23 mouse cellular contexts compared by ENCODE assay signal in the genomic region with DNA sequence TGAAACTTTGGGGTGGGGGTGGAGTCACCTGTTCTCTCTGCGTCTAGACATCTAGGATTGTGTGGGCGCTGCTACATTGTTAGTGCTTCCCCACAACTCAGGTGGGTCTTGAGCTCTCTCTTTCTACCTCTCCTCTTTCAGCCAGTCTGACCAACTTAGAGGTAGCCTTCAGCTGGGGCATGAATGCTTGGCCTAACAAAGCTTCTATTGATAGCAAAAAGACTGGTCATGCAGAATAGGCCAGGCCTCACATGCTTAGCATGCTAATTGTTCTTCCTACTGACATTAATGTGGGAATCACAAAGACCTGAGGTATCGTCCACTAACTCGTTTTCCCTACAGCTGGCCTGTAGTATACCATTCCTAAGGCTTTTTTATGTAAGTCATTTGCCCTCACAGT. TPM values are rescaled to one million over a fixed set of nuclear protein-coding genes. Genes with fewer than 3 reads are reported as not detected.
DNase-seq lines count a peak whose midpoint lies in the region; ATAC-seq and TF ChIP-seq lines count a peak whose summit lies in the region.
"Had no signal": no experiment of that assay in that cellular context is flagged by ENCODE, and none has a peak within 500 bp of the region (broad histone marks: within the 10 kb centered on the region; RNA-seq: fewer than 3 reads in every experiment).

No protein-coding gene starts in this region.

- no peak overlapping the region for H3K9ac ChIP-seq in forebrain, embryonic 16.5 days (replicated peaks; ENCODE audit: low read depth, low read length)
- H3K9ac ChIP-seq in hindbrain, postnatal 0 days (replicated peaks; ENCODE audit: low read length): no peak overlapping the region
- H3K9ac ChIP-seq: embryonic facial prominence, embryonic 13.5 days; heart, embryonic 15.5 days; liver, embryonic 13.5 days; neural tube, embryonic 13.5 days had no signal

- no peaks in the 10 kb centered on the region for H3K27me3 ChIP-seq in forebrain, embryonic 16.5 days (replicated peaks; ENCODE audit: control insufficient read depth, insufficient read depth, low read length)
- H3K27me3 ChIP-seq in hindbrain, postnatal 0 days (ENCODE audit: insufficient read depth, low read length): no peaks in the 10 kb centered on the region
- H3K27me3 ChIP-seq: CH12.LX; embryonic facial prominence, embryonic 13.5 days; heart, embryonic 15.5 days; liver, embryonic 13.5 days; neural tube, embryonic 13.5 days had no signal

- H3K4me1 ChIP-seq in bone marrow macrophage, adult 2 months (ENCODE audit: control insufficient read depth, insufficient read depth, low read length): peaks cover 25% of the 10 kb centered on the region
- H3K4me1 ChIP-seq in forebrain, embryonic 16.5 days (replicated peaks; ENCODE audit: control insufficient read depth, insufficient read depth, low read length): no peaks in the 10 kb centered on the region; the same call in 1 of the 2 replicates
- no peaks in the 10 kb centered on the region for H3K4me1 ChIP-seq in hindbrain, postnatal 0 days (ENCODE audit: insufficient read depth, low read length)
- H3K4me1 ChIP-seq: embryonic facial prominence, embryonic 13.5 days; heart, embryonic 15.5 days had no signal

- TF ChIP-seq POLR2A in bone marrow macrophage, adult 2 months (IDR thresholded peaks at IDR 0.05; ENCODE audit: borderline replicate concordance, low read depth, low read length): no peak

- DNase-seq in frontal cortex, postnatal 25 days (ENCODE audit: low spot score in 2 of 2): no peak
- peak; percentile 29 for DNase-seq in hindbrain, postnatal 0 days (ENCODE audit: low spot score)
- no peak for DNase-seq in gastrocnemius, postnatal 4 days (ENCODE audit: low spot score in 2 of 2)
- no peak for DNase-seq in heart, postnatal 4 days
- DNase-seq in lung, postnatal 25 days (ENCODE audit: low spot score): no peak
- DNase-seq: cerebellum, adult 2 months; gastrocnemius, postnatal 36 days; kidney, adult 8-10 months; kidney, postnatal 4 days; layer of hippocampus, postnatal 36 days; liver, embryonic 13.5 days; right cerebral cortex, adult 18-20 months; spleen, adult 18-20 months; thymus, postnatal 36 days had no signal

- no peak overlapping the region for H3K4me2 ChIP-seq in forebrain, embryonic 16.5 days (ENCODE audit: low read length)
- no peak overlapping the region for H3K4me2 ChIP-seq in hindbrain, postnatal 0 days (ENCODE audit: low read depth, low read length)
- H3K4me2 ChIP-seq: embryonic facial prominence, embryonic 13.5 days; heart, embryonic 15.5 days; liver, embryonic 13.5 days; neural tube, embryonic 13.5 days had no signal

- WGBS in forebrain, embryonic 16.5 days: 26% methylated on average over 4 of the region's 4 CpGs
- WGBS in hindbrain, postnatal 0 days: 46% methylated on average over 4 of the region's 4 CpGs

- peak; percentile 14; the same call in 1 of the 2 replicates for ATAC-seq in frontal cortex, adult (ENCODE audit: low TSS enrichment)
- peak; percentile 13; the same call in 1 of the 2 replicates for ATAC-seq in forebrain, embryonic 16.5 days
- peak; percentile 64 for ATAC-seq in hindbrain, postnatal 0 days

- no peaks in the 10 kb centered on the region for H3K9me3 ChIP-seq in forebrain, embryonic 16.5 days (ENCODE audit: control insufficient read depth, low read length)
- H3K9me3 ChIP-seq in hindbrain, postnatal 0 days (ENCODE audit: low read length): no peaks in the 10 kb centered on the region
- H3K9me3 ChIP-seq: embryonic facial prominence, embryonic 13.5 days; heart, embryonic 15.5 days; limb, embryonic 10.5 days; liver, embryonic 13.5 days; neural tube, embryonic 13.5 days had no signal

- H3K27ac ChIP-seq in bone marrow macrophage, adult 2 months (ENCODE audit: insufficient read depth, low read depth, low read length): 0 out of 2 replicates have a peak overlapping the region, but pooled peaks have one; percentile 4
- no peak overlapping the region for H3K27ac ChIP-seq in forebrain, embryonic 16.5 days (ENCODE audit: low read length)
- peak overlapping the region; percentile 68 for H3K27ac ChIP-seq in hindbrain, postnatal 0 days
- H3K27ac ChIP-seq: embryonic facial prominence, embryonic 13.5 days; heart, embryonic 15.5 days; limb, embryonic 10.5 days; liver, embryonic 13.5 days; neural tube, embryonic 13.5 days; stomach, postnatal 0 days had no signal

- no peak for TF ChIP-seq CTCF in bone marrow macrophage, adult 2 months (IDR thresholded peaks at IDR 0.05; ENCODE audit: low read depth, low read length)
- TF ChIP-seq CTCF in hindbrain, postnatal 0 days (IDR thresholded peaks at IDR 0.05; ENCODE audit: low read depth): no peak

- H3K36me3 ChIP-seq in forebrain, embryonic 16.5 days (ENCODE audit: control insufficient read depth, insufficient read depth): peaks cover 40% of the 10 kb centered on the region
- peaks cover 69% of the 10 kb centered on the region for H3K36me3 ChIP-seq in hindbrain, postnatal 0 days (ENCODE audit: insufficient read depth, low read length)

- no peak overlapping the region for H3K4me3 ChIP-seq in bone marrow macrophage, adult 2 months (ENCODE audit: insufficient read depth, low read length)
- no peak overlapping the region for H3K4me3 ChIP-seq in forebrain, embryonic 16.5 days (replicated peaks; ENCODE audit: low read length)
- no peak overlapping the region for H3K4me3 ChIP-seq in hindbrain, postnatal 0 days (ENCODE audit: low read length)
- H3K4me3 ChIP-seq: embryonic facial prominence, embryonic 13.5 days; heart, embryonic 15.5 days; limb, embryonic 10.5 days; liver, embryonic 13.5 days; neural tube, embryonic 13.5 days had no signal

RNA-seq across cellular contexts. Expression of gene Zfp687, which starts 12.7 kb away (rescaled TPM):
- 10.5 and 12.7 TPM in 2 replicates for polyA plus RNA-seq in bone marrow macrophage, adult 2 months (2012; ENCODE audit: insufficient read depth, insufficient read length, missing spikeins)
- polyA plus RNA-seq in forebrain, embryonic 16.5 days (2015; fragmentation: Nextera tagmentation; extraction: Ambion mirVana): 20.0 and 20.7 TPM in 2 replicates
- total RNA-seq in hindbrain, postnatal 0 days (2014; rRNA removed): 34.1 and 35.4 TPM in 2 replicates
- polyA plus RNA-seq in hindbrain, postnatal 0 days (2015; fragmentation: Nextera tagmentation; extraction: Ambion mirVana): 17.3 and 18.0 TPM in 2 replicates
- total RNA-seq in gastrocnemius, postnatal 4 days (2021): 10 to 100 TPM; 29.6 to 34.7 TPM
- total RNA-seq in heart, postnatal 4 days (2021): 10 to 100 TPM; 30.7 to 33.4 TPM

RNA-seq across cellular contexts. Expression of gene Pi4kb, which starts 28.0 kb away (rescaled TPM):
- 23.7 and 28.6 TPM in 2 replicates for polyA plus RNA-seq in bone marrow macrophage, adult 2 months (2012; ENCODE audit: insufficient read depth, insufficient read length, missing spikeins)
- 26.4 and 29.7 TPM in 2 replicates for polyA plus RNA-seq in forebrain, embryonic 16.5 days (2015; fragmentation: Nextera tagmentation; extraction: Ambion mirVana)
- 57.1 and 85.4 TPM in 2 replicates for total RNA-seq in hindbrain, postnatal 0 days (2014; rRNA removed)
- polyA plus RNA-seq in hindbrain, postnatal 0 days (2015; fragmentation: Nextera tagmentation; extraction: Ambion mirVana): 19.2 and 22.7 TPM in 2 replicates
- total RNA-seq in gastrocnemius, postnatal 4 days (2021): 10 to 100 TPM; 47.5 to 49.3 TPM
- total RNA-seq in heart, postnatal 4 days (2021): 10 to 100 TPM; 33.4 to 36.5 TPM

RNA-seq across cellular contexts. Expression of gene Psmd4, which starts 39.8 kb away (rescaled TPM):
- 136 and 148 TPM in 2 replicates for polyA plus RNA-seq in bone marrow macrophage, adult 2 months (2012; ENCODE audit: insufficient read depth, insufficient read length, missing spikeins)
- polyA plus RNA-seq in forebrain, embryonic 16.5 days (2015; fragmentation: Nextera tagmentation; extraction: Ambion mirVana): 286 and 291 TPM in 2 replicates
- 208 and 210 TPM in 2 replicates for total RNA-seq in hindbrain, postnatal 0 days (2014; rRNA removed)
- 267 and 272 TPM in 2 replicates for polyA plus RNA-seq in hindbrain, postnatal 0 days (2015; fragmentation: Nextera tagmentation; extraction: Ambion mirVana)
- total RNA-seq in gastrocnemius, postnatal 4 days (2021): 100 to 1,000 TPM; 175 to 200 TPM
- total RNA-seq in heart, postnatal 4 days (2021): 100 to 1,000 TPM; 145 to 147 TPM

RNA-seq across cellular contexts. Expression of gene Rfx5, which starts 48.7 kb away (rescaled TPM):
- 18.7 and 23.1 TPM in 2 replicates for polyA plus RNA-seq in bone marrow macrophage, adult 2 months (2012; ENCODE audit: insufficient read depth, insufficient read length, missing spikeins)
- polyA plus RNA-seq in forebrain, embryonic 16.5 days (2015; fragmentation: Nextera tagmentation; extraction: Ambion mirVana): 6.1 and 6.7 TPM in 2 replicates
- total RNA-seq in hindbrain, postnatal 0 days (2014; rRNA removed): 13.9 and 18.3 TPM in 2 replicates
- 5.4 and 5.8 TPM in 2 replicates for polyA plus RNA-seq in hindbrain, postnatal 0 days (2015; fragmentation: Nextera tagmentation; extraction: Ambion mirVana)
- total RNA-seq in gastrocnemius, postnatal 4 days (2021): 10 to 100 TPM; 14.7 to 16.8 TPM
- 10 to 100 TPM in 1 of 2 experiments, 1 to 10 TPM in 1; 9.3 to 11.9 TPM for total RNA-seq in heart, postnatal 4 days (2021)

Comparison
In these comparisons a context has a peak if more than half of its experiments do, and no peak if none do; other contexts are left out.
1. ATAC-seq: peak in every context shown above with its lines; median percentile 64 in hindbrain, postnatal 0 days; 14 in frontal cortex, adult; 13 in forebrain, embryonic 16.5 days.